Mouse (Mus musculus): ENCODE results near the gene Hoxc6. TPM values are rescaled to one million over a fixed set of nuclear protein-coding genes. Genes with fewer than 3 reads are reported as not detected.

The Hoxc6 gene
- polyA plus RNA-seq (2021; fragmentation: Nextera tagmentation): not detected in 2 replicates
- long read RNA-seq, experiment 1: 0 reads
- long read RNA-seq, experiment 2: 0 reads

GRCm38 (mm10) chr15:102997939-102998355 is at the start of gene Hoxc6:
Gene Hoxc6 (plus strand): TSS chr15:102998257.

DNA sequence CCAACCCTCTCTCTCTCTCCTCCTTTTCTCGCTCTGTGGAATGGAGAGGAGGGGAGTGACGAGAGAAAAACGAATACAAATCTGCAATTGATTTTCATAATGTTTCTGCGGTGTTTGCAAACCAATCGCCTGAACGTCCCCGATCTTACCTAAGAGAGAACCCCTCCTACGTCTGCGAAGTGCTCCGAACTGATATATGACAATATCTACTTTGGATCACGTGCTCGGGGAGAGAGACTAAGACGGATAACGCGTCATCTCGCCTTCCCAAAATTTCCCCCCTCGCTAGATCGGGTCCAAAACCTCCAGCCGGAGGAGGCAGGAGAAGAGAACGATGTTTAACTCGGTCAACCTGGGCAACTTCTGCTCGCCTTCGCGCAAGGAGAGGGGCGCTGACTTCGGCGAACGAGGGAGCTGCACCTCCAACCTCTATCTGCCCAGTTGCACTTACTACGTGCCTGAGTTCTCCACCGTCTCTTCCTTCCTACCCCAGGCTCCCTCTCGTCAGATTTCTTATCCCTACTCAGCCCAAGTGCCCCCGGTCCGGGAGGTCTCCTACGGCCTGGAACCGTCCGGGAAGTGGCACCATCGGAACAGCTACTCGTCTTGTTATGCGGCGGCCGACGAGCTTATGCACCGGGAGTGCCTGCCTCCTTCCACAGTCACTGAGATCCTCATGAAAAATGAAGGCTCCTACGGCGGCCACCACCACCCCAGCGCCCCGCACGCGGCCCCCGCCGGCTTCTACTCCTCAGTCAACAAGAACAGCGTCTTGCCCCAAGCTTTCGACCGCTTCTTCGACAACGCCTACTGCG is 43.7 kb upstream of the Hoxc6 start, which contains the start of gene Hoxc11:
Gene Hoxc11, plus strand, starts transcription at position 236 of the 815 bp plus-strand sequence.

GRCm38 (mm10) chr15:102966776-102967311 is 31.2 kb upstream of the Hoxc6 start, which contains the start of gene Hoxc10:
Gene Hoxc10 (plus strand): TSS chr15:102966796.

DNA sequence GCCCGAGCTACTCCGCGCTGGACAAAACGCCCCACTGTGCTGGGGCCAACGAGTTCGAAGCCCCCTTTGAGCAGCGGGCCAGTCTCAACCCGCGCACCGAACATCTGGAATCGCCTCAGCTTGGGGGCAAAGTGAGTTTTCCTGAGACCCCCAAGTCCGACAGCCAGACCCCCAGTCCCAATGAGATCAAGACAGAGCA is 30.8 kb upstream of the Hoxc6 start, which contains the start of gene Hoxc5:
Gene Hoxc5, plus strand, starts transcription at position 132 of the 199 bp plus-strand sequence.

GRCm38 (mm10) chr15:102976171-102976570 is 21.9 kb upstream of the Hoxc6 start, which contains the start of gene Hoxc9:
Gene Hoxc9 (plus strand): TSS chr15:102976439.

GRCm38 (mm10) chr15:102990461-102991397 is 7.3 kb upstream of the Hoxc6 start, which contains the start of gene Hoxc8:
Gene Hoxc8 (plus strand): TSS chr15:102990607.

GRCm38 (mm10) chr15:103018636-103019035 is 20.6 kb downstream of the Hoxc6 start, which contains the start of gene Hoxc4:
Gene Hoxc4 (plus strand): TSS chr15:103018934.

Small RNA genes within 50 kb of the gene (microRNA-seq; reads per million reads assigned to microRNA genes)
- gene Mir196a-2 (not detected), gene Mir615 (9.4 reads per million, percentile 31 among the genes with 10 or more reads in this experiment)

Other genes starting within 250 kb of the Hoxc6 start
- not detected in 2 replicates for gene Hoxc13, start 77.2 kb upstream of the Hoxc6 start, polyA plus RNA-seq (2021; fragmentation: Nextera tagmentation)
- not detected in 2 replicates for gene Hoxc12, start 61.5 kb upstream of the Hoxc6 start, polyA plus RNA-seq (2021; fragmentation: Nextera tagmentation)
- not detected in 2 replicates for gene Hoxc11, start 43.8 kb upstream of the Hoxc6 start, polyA plus RNA-seq (2021; fragmentation: Nextera tagmentation)
- gene Hoxc10, start 31.5 kb upstream of the Hoxc6 start, polyA plus RNA-seq (2021; fragmentation: Nextera tagmentation): not detected in 2 replicates
- not detected in 2 replicates for gene Hoxc5, start 30.8 kb upstream of the Hoxc6 start, polyA plus RNA-seq (2021; fragmentation: Nextera tagmentation)
- not detected in 2 replicates for gene Hoxc9, start 21.8 kb upstream of the Hoxc6 start, polyA plus RNA-seq (2021; fragmentation: Nextera tagmentation)
- gene Hoxc8, start 7.7 kb upstream of the Hoxc6 start, polyA plus RNA-seq (2021; fragmentation: Nextera tagmentation): not detected in 2 replicates
- gene Hoxc4, start 20.7 kb downstream of the Hoxc6 start, polyA plus RNA-seq (2021; fragmentation: Nextera tagmentation): not detected in 2 replicates
- 7.3 and 7.7 TPM in 2 replicates for gene Smug1, start 168.8 kb downstream of the Hoxc6 start, polyA plus RNA-seq (2021; fragmentation: Nextera tagmentation)
- 84.7 and 97.7 TPM in 2 replicates for gene Cbx5, start 241.6 kb downstream of the Hoxc6 start, polyA plus RNA-seq (2021; fragmentation: Nextera tagmentation)
- 214 and 277 TPM in 2 replicates for gene Hnrnpa1, start 242.2 kb downstream of the Hoxc6 start, polyA plus RNA-seq (2021; fragmentation: Nextera tagmentation)